Mouse (Mus musculus) heart, postnatal 4 days (tissue): Measurements from ENCODE around the gene Gm13420. TPM values are rescaled to one million over a fixed set of nuclear protein-coding genes. Genes with fewer than 3 reads are reported as not detected.
A peak's percentile ranks its signal among the peaks of the same experiment; 100 is the strongest.
"Not testable (repeated sequence)": the region's sequence is repeated elsewhere in the genome, so short reads cannot be mapped to it uniquely, and the experiment has no call there.

Experiments
- DNase-seq: peaks from one replicate; pipeline ENCODE4 v3.0.0; 2021
- total RNA-seq, 2 experiments: library from RNA; stranded (reverse); gene quantifications; 2 replicates each; pipeline ENCODE4 v1.2.3; 2021

Gene Gm13420
- not detected for total RNA-seq

GRCm38 (mm10) chr2:29751497-29751896 is at the start of gene Gm13420:
Gm13420 (minus strand) TSS chr2:29751685.
- DNase-seq: peak; percentile 3

- no peak for DNase-seq
Observed at GRCm38 (mm10) chr2:29792772-29793487, 41.4 kb upstream of the Gm13420 start.

GRCm38 (mm10) chr2:29787937-29788681 is 36.6 kb upstream of the Gm13420 start, which contains the start of gene Trub2:
Trub2 (minus strand) TSS chr2:29788502.
- peak; percentile 80 for DNase-seq

GRCm38 (mm10) chr2:29787104-29787917 is 35.8 kb upstream of the Gm13420 start, which contains the start of gene Coq4:
Coq4 (plus strand) TSS chr2:29787493.
- DNase-seq: peak; percentile 90

- DNase-seq: no peak
Observed at GRCm38 (mm10) chr2:29784290-29784689, 32.8 kb upstream of the Gm13420 start.

GRCm38 (mm10) chr2:29781256-29781655 is 29.8 kb upstream of the Gm13420 start:
- DNase-seq: not testable (repeated sequence)

GRCm38 (mm10) chr2:29773323-29773722 is 21.8 kb upstream of the Gm13420 start:
- no peak for DNase-seq

GRCm38 (mm10) chr2:29771611-29772461 is 20.4 kb upstream of the Gm13420 start:
- no peak for DNase-seq

GRCm38 (mm10) chr2:29770162-29770561 is 18.7 kb upstream of the Gm13420 start:
- no peak for DNase-seq

GRCm38 (mm10) chr2:29768901-29769300 is 17.4 kb upstream of the Gm13420 start:
- no peak for DNase-seq

GRCm38 (mm10) chr2:29767976-29768709 is 16.7 kb upstream of the Gm13420 start:
- DNase-seq: no peak

GRCm38 (mm10) chr2:29764831-29765230 is 13.3 kb upstream of the Gm13420 start:
- peak; percentile 74 for DNase-seq

GRCm38 (mm10) chr2:29755693-29756092 is 4.2 kb upstream of the Gm13420 start:
- no peak for DNase-seq

GRCm38 (mm10) chr2:29752397-29752796 is 912 bp upstream of the Gm13420 start:
- DNase-seq: no peak

GRCm38 (mm10) chr2:29748499-29748898 is 3.0 kb downstream of the Gm13420 start:
- DNase-seq: no peak

GRCm38 (mm10) chr2:29747852-29748251 is 3.6 kb downstream of the Gm13420 start:
- no peak for DNase-seq

- no peak for DNase-seq
Observed at GRCm38 (mm10) chr2:29747188-29747782, 4.2 kb downstream of the Gm13420 start.

- no peak for DNase-seq
Observed at GRCm38 (mm10) chr2:29744256-29744655, 7.2 kb downstream of the Gm13420 start.

GRCm38 (mm10) chr2:29741207-29741606 is 10.3 kb downstream of the Gm13420 start:
- no peak for DNase-seq

GRCm38 (mm10) chr2:29739368-29739767 is 12.1 kb downstream of the Gm13420 start:
- no peak for DNase-seq

- no peak for DNase-seq
Observed at GRCm38 (mm10) chr2:29738799-29739198, 12.7 kb downstream of the Gm13420 start.
